ENCODE assay signal across 8 mouse cellular contexts in genomic region chr11:101009888-101010784, GRCm38 (mm10). TPM values are rescaled to one million over a fixed set of nuclear protein-coding genes. Genes with fewer than 3 reads are reported as not detected.
DNase-seq lines count a peak whose midpoint lies in the region; ATAC-seq and TF ChIP-seq lines count a peak whose summit lies in the region.

No protein-coding gene starts in this region.

- H3K79me2 ChIP-seq in C2C12 (ENCODE audit: control insufficient read depth, insufficient read depth), result peaks cover 12% of the 10 kb centered on the region

- peak; percentile 17; the same call in 1 of the 2 replicates for ATAC-seq in granulocyte monocyte progenitor cell, adult 5-6 weeks (replicated peaks; ENCODE audit: poor library complexity, severe bottlenecking)
- peak; percentile 57; the same call in 1 of the 2 replicates for ATAC-seq in midbrain, embryonic 13.5 days

- H3K36me3 ChIP-seq in C2C12 (ENCODE audit: control insufficient read depth, insufficient read depth), result peaks cover 10% of the 10 kb centered on the region
- peaks cover 24% of the 10 kb centered on the region for H3K36me3 ChIP-seq in midbrain, embryonic 13.5 days

- TF ChIP-seq CTCF in C2C12 (IDR thresholded peaks at IDR 0.05; ENCODE audit: control insufficient read depth, insufficient read depth, insufficient read length), result no peak

- peak overlapping the region; percentile 19 for H3ac ChIP-seq in C2C12 (ENCODE audit: control insufficient read depth, insufficient read length, low read depth)

- DNase-seq in adrenal gland, adult (ENCODE audit: inconsistent age in 2 of 2, low spot score in 1 of 2), result peak; percentile 36 to 81
- DNase-seq in adrenal gland, postnatal 4 days (ENCODE audit: low spot score in 2 of 2), result no peak
- peak; percentile 80 for DNase-seq in c-Kit-positive CD71-positive TER-119-positive erythroid progenitor cells, embryonic 14.5 days (ENCODE audit: low spot score)
- DNase-seq in kidney, postnatal 4 days, result peak; percentile 10 to 27
- no peak for DNase-seq in thymus, postnatal 4 days

- H3K79me3 ChIP-seq in C2C12 (ENCODE audit: low read depth), result no peaks in the 10 kb centered on the region

- no peaks in the 10 kb centered on the region for H3K9me3 ChIP-seq in midbrain, embryonic 13.5 days

- H3K9ac ChIP-seq in midbrain, embryonic 13.5 days (replicated peaks), result peak overlapping the region; percentile 88

- peak overlapping the region; percentile 58 for H3K4me3 ChIP-seq in C2C12 (ENCODE audit: insufficient read depth, poor library complexity, severe bottlenecking)
- H3K4me3 ChIP-seq in midbrain, embryonic 13.5 days (replicated peaks), result peak overlapping the region; percentile 66

- peak overlapping the region; percentile 88 for H3K27ac ChIP-seq in midbrain, embryonic 13.5 days

- H3K4me2 ChIP-seq in midbrain, embryonic 13.5 days (replicated peaks), result peak overlapping the region; percentile 63

- WGBS in midbrain, embryonic 13.5 days, result 8% methylated on average over 29 of the region's 29 CpGs

- H3K4me1 ChIP-seq in midbrain, embryonic 13.5 days (replicated peaks), result peaks cover 43% of the 10 kb centered on the region

- no peaks in the 10 kb centered on the region for H3K27me3 ChIP-seq in C2C12 (ENCODE audit: control insufficient read depth, insufficient read depth, insufficient read length)
- peaks cover 5% of the 10 kb centered on the region; the same call in 1 of the 2 replicates for H3K27me3 ChIP-seq in midbrain, embryonic 13.5 days

TF ChIP-seq in C2C12, 6 proteins besides CTCF, POLR2A, EP300 and RAD21:
- no peak for TF ChIP-seq FOSL1 (IDR thresholded peaks at IDR 0.05; ENCODE audit: insufficient read depth, low read length, poor library complexity, severe bottlenecking)

RNA-seq across cellular contexts. Expression of gene Atp6v0a1, which starts 0.9 kb away (rescaled TPM):
- total RNA-seq in adrenal gland, postnatal 4 days (2021), result 100 to 1,000 TPM; 103 to 106 TPM
- 22.8 TPM for polyA plus RNA-seq in C2C12 (2012; fragmentation: generic; extraction: Trizol)
- total RNA-seq in granulocyte monocyte progenitor cell, adult 5-6 weeks (2014; fragmentation: Nextera tagmentation), result 42.7 and 66.2 TPM in 2 replicates
- 16.8 and 17.9 TPM in 2 replicates for total RNA-seq in granulocyte monocyte progenitor cell, adult 5-6 weeks (2017)
- 87.6 and 90.8 TPM in 2 replicates for polyA plus RNA-seq in midbrain, embryonic 13.5 days (2015; fragmentation: Nextera tagmentation; extraction: Ambion mirVana)

RNA-seq across cellular contexts. Expression of gene Cavin1, which starts 39.4 kb away (rescaled TPM):
- 100 to 1,000 TPM; 294 to 319 TPM for total RNA-seq in adrenal gland, postnatal 4 days (2021)
- polyA plus RNA-seq in C2C12 (2012; fragmentation: generic; extraction: Trizol), result 418 TPM
- 1.1 and 1.5 TPM in 2 replicates for total RNA-seq in granulocyte monocyte progenitor cell, adult 5-6 weeks (2014; fragmentation: Nextera tagmentation)
- total RNA-seq in granulocyte monocyte progenitor cell, adult 5-6 weeks (2017), result 0.93 and 1.6 TPM in 2 replicates
- polyA plus RNA-seq in midbrain, embryonic 13.5 days (2015; fragmentation: Nextera tagmentation; extraction: Ambion mirVana), result 28.3 and 30.4 TPM in 2 replicates

RNA-seq across cellular contexts. Expression of gene Naglu, which starts 59.7 kb away (rescaled TPM):
- 10 to 100 TPM; 36.9 to 37.8 TPM for total RNA-seq in adrenal gland, postnatal 4 days (2021)
- 7.3 TPM for polyA plus RNA-seq in C2C12 (2012; fragmentation: generic; extraction: Trizol)
- 9.3 and 15.7 TPM in 2 replicates for total RNA-seq in granulocyte monocyte progenitor cell, adult 5-6 weeks (2014; fragmentation: Nextera tagmentation)
- total RNA-seq in granulocyte monocyte progenitor cell, adult 5-6 weeks (2017), result 12.7 and 13.7 TPM in 2 replicates
- 9.7 and 9.9 TPM in 2 replicates for polyA plus RNA-seq in midbrain, embryonic 13.5 days (2015; fragmentation: Nextera tagmentation; extraction: Ambion mirVana)

Comparison
In these comparisons a context has a peak if more than half of its experiments do, and no peak if none do; other contexts are left out.
1. DNase-seq: peak in adrenal gland, adult (2 of 2), c-Kit-positive CD71-positive TER-119-positive erythroid progenitor cells, embryonic 14.5 days (single experiment) and kidney, postnatal 4 days (2 of 2); none in adrenal gland, postnatal 4 days (0 of 2) and thymus, postnatal 4 days (single experiment).
2. RNA of gene Cavin1, which starts 39.4 kb away (total RNA-seq): 294 to 319 TPM in adrenal gland, postnatal 4 days; 0.93 to 1.6 TPM in granulocyte monocyte progenitor cell, adult 5-6 weeks; every median in the first group is over 100 times any median in the second.